Mouse (Mus musculus) C2C12 (cell line): ENCODE data around the gene Dnlz. TPM values are rescaled to one million over a fixed set of nuclear protein-coding genes. Genes with fewer than 3 reads are reported as not detected.
A peak's percentile ranks its signal among the peaks of the same experiment; 100 is the strongest.

ENCODE experiments used
- H3K27me3 ChIP-seq: one replicate; pipeline ENCODE4 v1.6.1; 2011; ENCODE audit not compliant: control insufficient read depth, insufficient read depth, insufficient read length
- H3K36me3 ChIP-seq: one replicate; pipeline ENCODE4 v1.6.1; 2011; ENCODE audit not compliant: control insufficient read depth, insufficient read depth
- H3K4me3 ChIP-seq: one replicate; pipeline ENCODE4 v1.5.1; 2011; ENCODE audit warnings: mild to moderate bottlenecking, control low read depth; ENCODE audit not compliant: poor library complexity, insufficient read depth, severe bottlenecking
- H3K79me2 ChIP-seq: one replicate; pipeline ENCODE4 v1.6.1; 2011; ENCODE audit not compliant: control insufficient read depth, insufficient read depth
- H3K79me3 ChIP-seq: one replicate; pipeline ENCODE4 v1.6.1; 2011; ENCODE audit warnings: low read depth, control low read depth
- H3ac ChIP-seq: one replicate; pipeline ENCODE3; 2011; ENCODE audit warnings: low read depth; ENCODE audit not compliant: control insufficient read depth, insufficient read length
- CEBPB ChIP-seq: IDR thresholded peaks from one replicate; pipeline ENCODE4 v1.6.1; 2011; ENCODE audit warnings: low read depth, mild to moderate bottlenecking, control low read depth, moderate library complexity
- CTCF ChIP-seq: IDR thresholded peaks from one replicate; pipeline ENCODE4 v1.5.1; 2011; ENCODE audit not compliant: control insufficient read depth, insufficient read depth, insufficient read length
- FOSL1 ChIP-seq: IDR thresholded peaks from one replicate; pipeline ENCODE4 v1.8.0; 2011; ENCODE audit warnings: mild to moderate bottlenecking, low read length; ENCODE audit not compliant: poor library complexity, insufficient read depth, severe bottlenecking
- MAX ChIP-seq: IDR thresholded peaks from one replicate; pipeline ENCODE4 v1.6.1; 2011; ENCODE audit warnings: mild to moderate bottlenecking, control low read depth
- MYOD1 ChIP-seq: IDR thresholded peaks from one replicate; pipeline ENCODE4 v1.6.1; 2011; ENCODE audit warnings: low read depth; ENCODE audit not compliant: control insufficient read depth, insufficient read length
- MYOG ChIP-seq: IDR thresholded peaks from one replicate; pipeline ENCODE4 v1.6.1; 2011; ENCODE audit not compliant: control insufficient read depth, insufficient read length; ENCODE audit errors: extremely low read depth
- USF1 ChIP-seq: IDR thresholded peaks from one replicate; pipeline ENCODE4 v1.6.1; 2011; ENCODE audit warnings: low read depth, mild to moderate bottlenecking, control low read depth, moderate library complexity
- polyA plus RNA-seq: library from polyadenylated mRNA; unstranded; fragments of >200 nt; fragmentation: generic; extraction: Trizol; gene quantifications from one replicate; pipeline ENCODE4 v1.2.1, GENCODE M21; 2012; ENCODE audit warnings: missing spikeins

Dnlz gene
- polyA plus RNA-seq, 1 experiment, result 35.6 TPM

- Histone ChIP-seq H3K36me3 (peaks cover 90% of the 10 kb centered on the region), H3K4me3 (no peak overlapping the region), H3K79me2 (no peaks in the 10 kb centered on the region), H3ac (peak overlapping the region; percentile 36), H3K79me3 (no peaks in the 10 kb centered on the region), H3K27me3 (no peaks in the 10 kb centered on the region)
- TF ChIP-seq MYOG (no peak), CTCF (no peak), CEBPB (no peak)
Observed at GRCm38 (mm10) chr2:26372396-26372795, 20.5 kb upstream of the Dnlz start.

DNA sequence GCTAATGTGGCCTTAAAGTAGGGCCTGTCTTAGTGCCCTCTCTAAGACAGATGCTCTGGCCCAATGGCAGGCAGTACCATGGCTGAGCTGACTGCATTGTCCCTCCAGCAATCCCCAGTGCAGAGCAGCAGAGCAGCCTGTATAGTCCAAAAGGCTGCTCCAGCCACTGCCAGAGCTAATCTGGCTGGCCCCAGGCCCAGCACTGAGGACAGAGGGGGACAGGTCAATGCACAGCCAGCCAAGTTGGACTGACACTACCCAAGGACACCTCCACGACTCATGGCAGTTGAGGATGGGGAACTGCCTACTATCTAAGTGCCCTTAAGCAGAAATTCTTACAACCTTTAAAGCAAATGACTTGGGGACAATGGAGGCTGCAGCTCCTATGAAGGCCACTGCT, 16.7 kb upstream of the Dnlz start:
- no peak overlapping the region for H3K4me3 ChIP-seq
- no peak overlapping the region for H3ac ChIP-seq
- no peak for TF ChIP-seq FOSL1
- no peaks in the 10 kb centered on the region for H3K27me3 ChIP-seq
- peaks cover 91% of the 10 kb centered on the region for H3K36me3 ChIP-seq
- H3K79me2 ChIP-seq, result no peaks in the 10 kb centered on the region
- no peaks in the 10 kb centered on the region for H3K79me3 ChIP-seq

- H3K36me3 ChIP-seq, result peaks cover 89% of the 10 kb centered on the region
- no peak for TF ChIP-seq MAX
- TF ChIP-seq MYOG, result no peak
- TF ChIP-seq FOSL1, result no peak
- TF ChIP-seq CEBPB, result no peak
- TF ChIP-seq CTCF, result no peak
- no peak for TF ChIP-seq USF1
- TF ChIP-seq MYOD1, result no peak
- no peak overlapping the region for H3K4me3 ChIP-seq
- H3K79me2 ChIP-seq, result no peaks in the 10 kb centered on the region
- H3K79me3 ChIP-seq, result no peaks in the 10 kb centered on the region
- no peak overlapping the region for H3ac ChIP-seq
- H3K27me3 ChIP-seq, result no peaks in the 10 kb centered on the region
Observed at GRCm38 (mm10) chr2:26367911-26368310, 16.0 kb upstream of the Dnlz start.

DNA sequence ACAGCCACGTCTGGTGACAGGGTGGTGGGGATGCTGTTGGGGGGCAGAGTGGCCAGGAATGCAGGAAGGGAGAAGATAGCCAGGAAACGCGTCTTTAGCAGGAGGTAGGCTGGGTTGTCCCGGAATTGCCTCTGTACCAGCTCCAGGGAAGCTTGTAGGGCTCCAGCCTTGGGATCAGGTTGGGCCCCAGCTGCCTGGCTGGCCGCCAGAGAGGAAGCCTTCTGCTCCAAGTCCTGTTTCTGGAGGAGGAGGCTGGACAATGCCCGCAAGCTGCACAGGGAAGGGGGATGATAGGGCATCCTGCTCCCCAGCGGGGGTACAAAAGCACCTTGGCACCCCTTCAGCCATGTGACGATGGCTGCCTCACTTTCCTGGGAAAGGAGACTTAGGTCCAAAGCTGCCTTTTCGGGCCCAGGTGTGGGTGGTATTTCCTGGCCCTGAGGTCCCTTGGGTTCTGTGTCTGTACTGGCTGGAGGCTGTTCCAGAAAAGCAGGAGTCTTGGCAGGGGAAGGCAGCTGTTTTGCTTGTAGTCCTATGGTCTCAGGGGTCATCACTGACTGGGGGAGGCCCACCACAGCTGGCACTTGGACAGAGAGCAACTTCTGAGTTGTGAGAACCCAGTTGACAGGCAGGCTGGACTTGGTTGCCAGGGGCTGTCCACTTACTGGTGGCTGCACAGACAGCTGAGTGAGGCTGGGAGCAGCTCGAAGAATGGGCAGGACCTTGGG, 13.0 kb upstream of the Dnlz start:
- H3K79me2 ChIP-seq, result no peaks in the 10 kb centered on the region
- TF ChIP-seq USF1 (no peak), CEBPB (no peak), CTCF (no peak), MAX (no peak), FOSL1 (no peak), MYOD1 (no peak), MYOG (no peak)
- no peaks in the 10 kb centered on the region for H3K79me3 ChIP-seq
- no peak overlapping the region for H3ac ChIP-seq
- no peaks in the 10 kb centered on the region for H3K27me3 ChIP-seq
- no peak overlapping the region for H3K4me3 ChIP-seq
- peaks cover 62% of the 10 kb centered on the region for H3K36me3 ChIP-seq

DNA sequence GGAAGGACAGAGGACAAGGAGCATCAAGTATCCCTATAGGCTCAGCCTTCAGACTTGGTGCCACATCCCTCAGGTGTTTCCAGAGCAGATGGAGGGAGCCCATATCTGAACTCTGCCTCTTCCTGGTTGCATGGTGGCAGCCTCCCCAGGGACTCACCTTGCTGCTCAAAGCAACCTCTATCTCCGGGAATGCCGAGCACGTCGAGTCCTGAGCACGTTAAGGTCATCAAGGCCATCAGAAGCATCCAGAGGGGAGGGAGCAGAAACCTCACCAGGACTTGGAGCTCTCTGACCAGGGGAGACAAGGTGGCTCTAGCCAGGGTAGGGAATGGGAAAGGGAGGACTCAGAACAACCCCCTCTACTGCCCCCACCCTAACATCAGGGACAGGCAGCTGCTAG, 11.6 kb upstream of the Dnlz start:
- H3K36me3 ChIP-seq, result peaks cover 49% of the 10 kb centered on the region
- TF ChIP-seq FOSL1, result no peak
- TF ChIP-seq CTCF, result no peak
- no peaks in the 10 kb centered on the region for H3K79me3 ChIP-seq
- no peaks in the 10 kb centered on the region for H3K27me3 ChIP-seq
- H3K4me3 ChIP-seq, result no peak overlapping the region
- H3ac ChIP-seq, result no peak overlapping the region
- H3K79me2 ChIP-seq, result no peaks in the 10 kb centered on the region

DNA sequence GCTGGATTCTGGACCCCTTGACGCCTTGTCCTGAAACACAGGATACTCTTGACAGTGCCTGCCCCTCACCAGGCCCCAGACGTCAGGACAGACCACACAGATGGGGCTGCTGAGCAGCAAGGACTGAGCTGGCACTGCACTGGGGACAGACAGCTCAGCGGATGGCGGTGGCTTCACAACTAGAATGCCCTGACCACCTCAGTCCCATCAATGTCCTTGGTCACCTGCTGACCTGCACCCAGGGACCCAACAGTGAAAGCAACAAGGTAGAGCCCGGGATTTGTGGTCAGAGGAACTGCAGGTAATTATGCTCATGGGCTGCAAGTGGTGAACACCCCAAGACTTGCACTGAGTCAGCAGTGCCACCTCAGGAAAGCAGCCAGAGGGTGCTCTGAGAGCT, 11.1 kb upstream of the Dnlz start:
- peaks cover 44% of the 10 kb centered on the region for H3K36me3 ChIP-seq
- TF ChIP-seq MYOD1, result no peak
- no peak for TF ChIP-seq CEBPB
- no peak for TF ChIP-seq CTCF
- TF ChIP-seq MYOG, result no peak
- TF ChIP-seq FOSL1, result no peak

More for the DNA sequence above, 11.1 kb upstream of the Dnlz start:
- no peak overlapping the region for H3K4me3 ChIP-seq
- H3K79me3 ChIP-seq, result no peaks in the 10 kb centered on the region
- H3ac ChIP-seq, result no peak overlapping the region
- no peaks in the 10 kb centered on the region for H3K79me2 ChIP-seq
- no peaks in the 10 kb centered on the region for H3K27me3 ChIP-seq
